Mouse (Mus musculus): ENCODE measurements around the gene Spata25. TPM values are rescaled to one million over a fixed set of nuclear protein-coding genes. Genes with fewer than 3 reads are reported as not detected.
"Not testable (repeated sequence)": the region's sequence is repeated elsewhere in the genome, so short reads cannot be mapped to it uniquely, and the experiment has no call there.

Gene Spata25
- polyA plus RNA-seq (2015; fragmentation: Nextera tagmentation; extraction: Ambion mirVana), result 0.47 TPM in 1 of 2 replicates, not detected in the other

- 92% methylated on average over 6 of the region's 6 CpGs for WGBS
Observed at GRCm38 (mm10) chr2:164828437-164828836, at the start of gene Spata25. TSS of gene Spata25 (minus strand) at chr2:164828537.

GRCm38 (mm10) chr2:164877376-164878215 is 49.3 kb upstream of the Spata25 start:
- H3K4me2 ChIP-seq (ENCODE audit: low read length), result peak overlapping the region; percentile 98
- not testable (repeated sequence) for ATAC-seq; H3K4me3 ChIP-seq (replicated peaks; ENCODE audit: low read length); H3K36me3 ChIP-seq (ENCODE audit: control insufficient read depth, insufficient read depth); H3K9me3 ChIP-seq (ENCODE audit: control insufficient read depth, low read length); H3K27me3 ChIP-seq (replicated peaks; ENCODE audit: control insufficient read depth, insufficient read depth, low read length); H3K27ac ChIP-seq (ENCODE audit: low read length); H3K9ac ChIP-seq (replicated peaks; ENCODE audit: low read depth, low read length)
- peaks cover 19% of the 10 kb centered on the region for H3K4me1 ChIP-seq (replicated peaks; ENCODE audit: control insufficient read depth, insufficient read depth, low read length)
- 79% methylated on average over 11 of the region's 11 CpGs for WGBS

More at GRCm38 (mm10) chr2:164828437-164828836, at the start of gene Spata25:
- Histone ChIP-seq H3K27me3 (replicated peaks; ENCODE audit: control insufficient read depth, insufficient read depth, low read length) (no peaks in the 10 kb centered on the region), H3K27ac (ENCODE audit: low read length) (no peak within 1 kb of the TSS), H3K4me2 (ENCODE audit: low read length) (no peak within 1 kb of the TSS), H3K4me1 (replicated peaks; ENCODE audit: control insufficient read depth, insufficient read depth, low read length) (peaks cover 10% of the 10 kb centered on the region), H3K9me3 (ENCODE audit: control insufficient read depth, low read length) (no peaks in the 10 kb centered on the region), H3K36me3 (ENCODE audit: control insufficient read depth, insufficient read depth) (peaks cover 21% of the 10 kb centered on the region; the same call in 1 of the 2 replicates), H3K9ac (replicated peaks; ENCODE audit: low read depth, low read length) (no peak within 1 kb of the TSS), H3K4me3 (replicated peaks; ENCODE audit: low read length) (no peak within 1 kb of the TSS)
- no peak for ATAC-seq

- H3K4me1 ChIP-seq (replicated peaks; ENCODE audit: control insufficient read depth, insufficient read depth, low read length), result peaks cover 14% of the 10 kb centered on the region
- H3K36me3 ChIP-seq (ENCODE audit: control insufficient read depth, insufficient read depth); ATAC-seq; H3K27me3 ChIP-seq (replicated peaks; ENCODE audit: control insufficient read depth, insufficient read depth, low read length); H3K27ac ChIP-seq (ENCODE audit: low read length); H3K9ac ChIP-seq (replicated peaks; ENCODE audit: low read depth, low read length); H3K9me3 ChIP-seq (ENCODE audit: control insufficient read depth, low read length); H3K4me2 ChIP-seq (ENCODE audit: low read length); H3K4me3 ChIP-seq (replicated peaks; ENCODE audit: low read length): not testable (repeated sequence)
- 57% methylated on average over 2 of the region's 2 CpGs for WGBS
Observed at GRCm38 (mm10) chr2:164875648-164876047, 47.3 kb upstream of the Spata25 start.

GRCm38 (mm10) chr2:164874239-164874769 is 46.0 kb upstream of the Spata25 start:
- H3K27me3 ChIP-seq (replicated peaks; ENCODE audit: control insufficient read depth, insufficient read depth, low read length), result no peaks in the 10 kb centered on the region
- no peak for ATAC-seq

GRCm38 (mm10) chr2:164873621-164874020 is 45.3 kb upstream of the Spata25 start:
- Histone ChIP-seq H3K9ac (replicated peaks; ENCODE audit: low read depth, low read length) (no peak overlapping the region), H3K9me3 (ENCODE audit: control insufficient read depth, low read length) (no peaks in the 10 kb centered on the region), H3K4me2 (ENCODE audit: low read length) (no peak overlapping the region), H3K27me3 (replicated peaks; ENCODE audit: control insufficient read depth, insufficient read depth, low read length) (no peaks in the 10 kb centered on the region), H3K4me1 (replicated peaks; ENCODE audit: control insufficient read depth, insufficient read depth, low read length) (peaks cover 7% of the 10 kb centered on the region), H3K4me3 (replicated peaks; ENCODE audit: low read length) (no peak overlapping the region), H3K27ac (ENCODE audit: low read length) (no peak overlapping the region), H3K36me3 (ENCODE audit: control insufficient read depth, insufficient read depth) (no peaks in the 10 kb centered on the region)
- WGBS, result 73% methylated on average over 3 of the region's 3 CpGs
- ATAC-seq, result no peak

More at GRCm38 (mm10) chr2:164874239-164874769, 46.0 kb upstream of the Spata25 start:
- H3K4me1 ChIP-seq (replicated peaks; ENCODE audit: control insufficient read depth, insufficient read depth, low read length), result peaks cover 8% of the 10 kb centered on the region
- H3K4me3 ChIP-seq (replicated peaks; ENCODE audit: low read length), result no peak overlapping the region
- H3K4me2 ChIP-seq (ENCODE audit: low read length), result no peak overlapping the region
- H3K36me3 ChIP-seq (ENCODE audit: control insufficient read depth, insufficient read depth), result no peaks in the 10 kb centered on the region
- 45% methylated on average over 1 of the region's 1 CpGs for WGBS
- H3K9ac ChIP-seq (replicated peaks; ENCODE audit: low read depth, low read length), result no peak overlapping the region
- H3K27ac ChIP-seq (ENCODE audit: low read length), result no peak overlapping the region
- no peaks in the 10 kb centered on the region for H3K9me3 ChIP-seq (ENCODE audit: control insufficient read depth, low read length)

GRCm38 (mm10) chr2:164871602-164872303 is 43.4 kb upstream of the Spata25 start:
- Histone ChIP-seq H3K36me3 (ENCODE audit: control insufficient read depth, insufficient read depth) (no peaks in the 10 kb centered on the region), H3K4me3 (replicated peaks; ENCODE audit: low read length) (no peak overlapping the region), H3K27ac (ENCODE audit: low read length) (no peak overlapping the region), H3K9me3 (ENCODE audit: control insufficient read depth, low read length) (peaks cover 5% of the 10 kb centered on the region), H3K27me3 (replicated peaks; ENCODE audit: control insufficient read depth, insufficient read depth, low read length) (no peaks in the 10 kb centered on the region), H3K4me1 (replicated peaks; ENCODE audit: control insufficient read depth, insufficient read depth, low read length) (no peaks in the 10 kb centered on the region), H3K9ac (replicated peaks; ENCODE audit: low read depth, low read length) (no peak overlapping the region), H3K4me2 (ENCODE audit: low read length) (no peak overlapping the region)
- WGBS, result 61% methylated on average over 6 of the region's 6 CpGs
- ATAC-seq, result no peak

- no peak for ATAC-seq
Observed at GRCm38 (mm10) chr2:164868491-164868890, 40.2 kb upstream of the Spata25 start.

GRCm38 (mm10) chr2:164867566-164867965 is 39.2 kb upstream of the Spata25 start:
- ATAC-seq, result no peak
- 92% methylated on average over 7 of the region's 7 CpGs for WGBS

More at GRCm38 (mm10) chr2:164868491-164868890, 40.2 kb upstream of the Spata25 start:
- Histone ChIP-seq H3K4me1 (replicated peaks; ENCODE audit: control insufficient read depth, insufficient read depth, low read length) (no peaks in the 10 kb centered on the region), H3K4me2 (ENCODE audit: low read length) (no peak overlapping the region), H3K9me3 (ENCODE audit: control insufficient read depth, low read length) (peaks cover 5% of the 10 kb centered on the region), H3K36me3 (ENCODE audit: control insufficient read depth, insufficient read depth) (no peaks in the 10 kb centered on the region), H3K27ac (ENCODE audit: low read length) (no peak overlapping the region), H3K9ac (replicated peaks; ENCODE audit: low read depth, low read length) (no peak overlapping the region), H3K4me3 (replicated peaks; ENCODE audit: low read length) (no peak overlapping the region), H3K27me3 (replicated peaks; ENCODE audit: control insufficient read depth, insufficient read depth, low read length) (no peaks in the 10 kb centered on the region)
- 86% methylated on average over 7 of the region's 7 CpGs for WGBS

More at GRCm38 (mm10) chr2:164867566-164867965, 39.2 kb upstream of the Spata25 start:
- H3K9me3 ChIP-seq (ENCODE audit: control insufficient read depth, low read length), result peaks cover 5% of the 10 kb centered on the region
- no peak overlapping the region for H3K4me3 ChIP-seq (replicated peaks; ENCODE audit: low read length)
- H3K27me3 ChIP-seq (replicated peaks; ENCODE audit: control insufficient read depth, insufficient read depth, low read length), result no peaks in the 10 kb centered on the region
- H3K9ac ChIP-seq (replicated peaks; ENCODE audit: low read depth, low read length), result no peak overlapping the region
- H3K27ac ChIP-seq (ENCODE audit: low read length), result no peak overlapping the region
- no peaks in the 10 kb centered on the region for H3K4me1 ChIP-seq (replicated peaks; ENCODE audit: control insufficient read depth, insufficient read depth, low read length)
- H3K4me2 ChIP-seq (ENCODE audit: low read length), result no peak overlapping the region
- no peaks in the 10 kb centered on the region for H3K36me3 ChIP-seq (ENCODE audit: control insufficient read depth, insufficient read depth)
